Mouse (Mus musculus) liver, adult (tissue): ENCODE results near the gene Gm20388.

Experiments used
- GATA4 ChIP-seq: IDR thresholded peaks from 2 replicates; pipeline ENCODE4 v1.6.1; 2014; ENCODE audit warnings: mild to moderate bottlenecking, low read length; ENCODE audit not compliant: insufficient replicate concordance

Gm20388 gene

GRCm38 (mm10) chr8:123671454-123671853 lies 3760.8 kb downstream of the Gm20388 start:
- no peak for TF ChIP-seq GATA4

- TF ChIP-seq GATA4 = no peak
These were observed 3762.0 kb downstream of the Gm20388 start for GRCm38 (mm10) chr8:123672648-123673047.

- TF ChIP-seq GATA4 = no peak
These were observed 3765.0 kb downstream of the Gm20388 start for GRCm38 (mm10) chr8:123675611-123676010.

- no peak for TF ChIP-seq GATA4
These were observed 3767.7 kb downstream of the Gm20388 start for GRCm38 (mm10) chr8:123678390-123678789.

DNA sequence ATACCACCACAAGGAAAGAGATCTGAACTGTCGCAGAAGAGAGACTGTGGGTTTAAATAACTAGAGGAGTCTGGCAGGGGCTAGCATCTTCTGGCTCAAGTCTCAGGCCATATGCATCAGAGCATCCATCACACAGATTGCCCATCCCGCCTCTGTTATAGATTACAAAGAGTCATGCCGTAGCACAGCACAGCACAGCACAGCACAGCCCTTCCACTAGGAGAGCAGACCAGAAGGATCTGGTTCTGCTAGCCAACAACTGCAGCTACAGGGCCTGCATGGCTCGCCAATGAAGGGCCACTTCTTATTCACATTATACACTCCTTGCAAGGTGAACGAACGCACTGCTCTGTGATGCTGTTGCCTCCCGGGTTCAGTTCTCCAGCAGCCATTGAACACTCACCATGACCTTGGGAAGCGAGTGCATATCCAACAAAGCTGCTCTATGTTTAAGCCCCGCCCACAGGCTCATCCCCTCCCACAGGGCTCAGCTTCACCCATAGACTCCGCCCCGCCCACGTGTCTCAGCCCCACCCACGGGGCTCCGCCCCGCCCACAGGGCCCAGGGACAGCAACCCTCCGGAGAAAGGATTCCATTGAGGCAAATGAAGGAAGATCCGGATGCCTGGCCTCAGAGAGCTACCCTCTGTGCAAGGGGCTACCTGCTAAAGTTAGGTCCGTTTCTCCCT lies 3771.6 kb downstream of the Gm20388 start:
- TF ChIP-seq GATA4 = no peak

DNA sequence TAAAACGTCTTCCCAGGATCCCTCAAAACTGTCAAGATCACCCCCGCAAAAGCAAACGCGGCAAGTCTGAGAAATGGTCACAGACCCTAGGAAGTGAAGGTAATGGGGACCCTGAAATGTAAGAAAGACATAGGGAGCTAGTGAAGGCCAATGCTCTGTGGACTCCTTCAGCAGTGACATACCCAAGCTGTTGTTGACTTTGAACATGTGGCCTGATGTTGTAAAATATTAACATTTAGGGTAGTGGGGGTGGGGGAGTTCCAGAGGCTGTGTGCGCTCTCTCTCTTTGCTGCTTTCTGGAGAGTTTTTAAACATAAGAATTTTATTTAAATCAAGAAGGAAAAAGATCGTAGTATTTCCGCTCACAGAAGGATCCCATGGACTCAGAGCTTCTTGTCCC lies 3772.7 kb downstream of the Gm20388 start:
- no peak for TF ChIP-seq GATA4

DNA sequence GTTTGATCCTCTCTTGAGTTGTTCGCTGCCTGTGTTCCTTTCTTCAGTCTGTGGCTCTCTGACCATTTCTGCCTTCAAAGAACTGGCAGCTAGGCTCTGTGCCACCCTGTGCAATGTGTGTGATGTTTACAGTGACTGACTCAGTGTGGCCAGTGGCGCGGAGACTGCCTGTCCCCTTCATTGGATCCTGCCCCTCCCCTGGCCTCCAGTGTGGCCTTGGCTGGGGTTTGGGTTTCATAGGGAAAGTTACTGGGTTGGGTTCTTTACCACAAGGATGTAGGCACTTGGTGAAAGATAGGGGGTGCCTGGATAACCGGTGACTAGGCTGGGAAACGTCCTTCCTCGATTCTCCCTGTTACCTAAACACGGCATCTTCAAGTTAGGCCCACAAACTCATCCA lies 3774.2 kb downstream of the Gm20388 start:
- no peak for TF ChIP-seq GATA4

DNA sequence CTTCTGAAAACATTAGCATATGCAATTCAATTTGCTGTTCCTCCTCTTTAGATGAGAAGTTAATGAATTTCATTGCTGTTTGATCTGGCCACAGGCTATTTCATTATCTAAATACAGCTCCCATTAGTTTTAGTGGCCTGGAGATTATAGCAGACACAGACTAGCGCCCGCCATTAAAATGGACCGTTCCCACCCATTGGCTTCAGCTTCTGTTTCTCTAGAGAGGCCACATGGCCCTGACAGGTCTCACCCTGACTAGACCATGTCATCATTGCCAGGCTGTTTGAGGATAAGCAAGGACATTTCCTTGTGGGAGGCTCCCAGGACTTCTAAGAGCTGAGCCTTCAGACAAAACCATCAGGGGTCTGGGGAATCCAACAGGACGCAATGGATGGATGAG lies 3774.8 kb downstream of the Gm20388 start:
- TF ChIP-seq GATA4 = no peak

GRCm38 (mm10) chr8:123687826-123688225 lies 3777.2 kb downstream of the Gm20388 start:
- TF ChIP-seq GATA4 = no peak

GRCm38 (mm10) chr8:123692165-123692962 lies 3781.7 kb downstream of the Gm20388 start:
- no peak for TF ChIP-seq GATA4

- no peak for TF ChIP-seq GATA4
These were observed 3785.5 kb downstream of the Gm20388 start for GRCm38 (mm10) chr8:123696167-123696566.

DNA sequence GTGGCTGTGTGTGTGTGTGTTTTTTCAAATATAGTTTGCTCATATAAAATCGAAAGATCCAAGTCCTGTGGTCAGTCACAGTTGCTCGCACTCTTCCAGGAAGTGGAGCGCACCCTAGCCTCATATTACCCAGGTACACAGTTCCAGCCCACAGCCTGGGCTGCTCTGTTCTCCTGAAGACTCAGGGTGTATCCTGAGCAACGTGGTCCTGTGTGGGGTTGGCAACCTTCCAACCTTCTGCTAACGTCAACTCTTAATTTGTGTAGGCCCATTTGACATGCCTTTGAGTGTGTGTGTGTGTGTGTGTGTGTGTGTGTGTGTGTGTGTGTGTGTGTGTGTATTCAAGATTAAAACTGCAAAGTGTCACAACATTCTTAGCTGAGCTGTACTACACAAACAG lies 3786.7 kb downstream of the Gm20388 start:
- no peak for TF ChIP-seq GATA4

- TF ChIP-seq GATA4 = no peak
These were observed 3789.9 kb downstream of the Gm20388 start for GRCm38 (mm10) chr8:123700399-123701070.

- TF ChIP-seq GATA4 = peak; percentile 51; the same call in 1 of the 2 replicates
These were observed 3791.4 kb downstream of the Gm20388 start for GRCm38 (mm10) chr8:123701952-123702587.

DNA sequence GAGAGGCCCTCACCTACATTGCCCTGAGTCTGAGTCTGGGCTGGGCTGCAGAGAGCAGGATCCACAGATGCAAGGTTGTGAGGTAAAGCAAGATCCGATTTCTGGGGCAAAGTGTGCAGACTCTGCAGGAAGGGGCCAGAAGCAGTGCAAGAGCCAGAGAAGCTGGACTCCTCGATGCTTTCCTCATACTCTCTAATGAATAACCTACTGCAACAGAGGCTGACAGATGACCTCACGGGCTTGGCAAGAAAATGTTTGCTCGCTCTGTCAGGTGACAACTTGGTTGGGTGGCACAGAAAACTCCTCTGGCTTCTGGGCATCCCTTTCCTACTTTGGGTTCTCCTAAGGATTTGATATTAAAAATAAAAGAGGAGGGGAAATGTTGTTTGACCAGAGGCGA lies 3794.7 kb downstream of the Gm20388 start:
- TF ChIP-seq GATA4 = no peak
